ENCODE assay signal across 15 mouse cellular contexts in genomic region chr10:68720887-68721400, GRCm38 (mm10). TPM values are rescaled to one million over a fixed set of nuclear protein-coding genes. Genes with fewer than 3 reads are reported as not detected.
DNase-seq lines count a peak whose midpoint lies in the region; ATAC-seq lines count a peak whose summit lies in the region.
"Had no signal": no experiment of that assay in that cellular context is flagged by ENCODE, and none has a peak within 500 bp of the region (broad histone marks: within the 10 kb centered on the region; RNA-seq: fewer than 3 reads in every experiment).

No protein-coding gene starts in this region.

- DNase-seq in heart, adult 18-20 months, result peak; percentile 39 to 42
- DNase-seq in ZHBTc4 (ENCODE audit: low read depth, low spot score), result peak; percentile 6
- DNase-seq in kidney, postnatal 4 days, result peak; percentile 57 to 65
- no peak for DNase-seq in spleen, adult 12 weeks (ENCODE audit: low spot score)
- DNase-seq in hindbrain, embryonic 14.5 days (ENCODE audit: low spot score), result no peak
- DNase-seq: B cell, adult 2 months; embryo, embryonic 11 days; gastrocnemius, postnatal 14 days; liver, embryonic 13.5 days; thymus, postnatal 14 days had no signal

- H3K4me1 ChIP-seq in heart, embryonic 11.5 days (ENCODE audit: control insufficient read depth, insufficient read depth, low read length), result no peaks in the 10 kb centered on the region; the same call in 1 of the 2 replicates
- peaks cover 15% of the 10 kb centered on the region for H3K4me1 ChIP-seq in heart, embryonic 12.5 days (replicated peaks)
- H3K4me1 ChIP-seq in hindbrain, embryonic 14.5 days (replicated peaks; ENCODE audit: control insufficient read depth, insufficient read depth, low read length), result peaks cover 12% of the 10 kb centered on the region

- no peak for ATAC-seq in heart, embryonic 11.5 days (replicated peaks; ENCODE audit: insufficient number of reproducible peaks, low FRiP score, low TSS enrichment)
- ATAC-seq in heart, embryonic 12.5 days (ENCODE audit: insufficient number of reproducible peaks, low FRiP score), result peak; percentile 57
- ATAC-seq in cerebellum, adult (ENCODE audit: insufficient number of reproducible peaks, low FRiP score, low TSS enrichment), result no peak
- ATAC-seq in hindbrain, embryonic 14.5 days (ENCODE audit: low FRiP score), result no peak

- no peak overlapping the region for H3K27ac ChIP-seq in heart, embryonic 11.5 days (ENCODE audit: low read depth, low read length)
- H3K27ac ChIP-seq in heart, embryonic 12.5 days (ENCODE audit: poor library complexity, severe bottlenecking), result no peak overlapping the region
- no peak overlapping the region for H3K27ac ChIP-seq in hindbrain, embryonic 14.5 days
- H3K27ac ChIP-seq: forebrain, embryonic 10.5 days; liver, embryonic 13.5 days; midbrain, embryonic 12.5 days had no signal

- no peaks in the 10 kb centered on the region for H3K36me3 ChIP-seq in heart, embryonic 11.5 days (ENCODE audit: control insufficient read depth, insufficient read depth, low read length)
- H3K36me3 ChIP-seq in heart, embryonic 12.5 days, result no peaks in the 10 kb centered on the region
- H3K36me3 ChIP-seq in hindbrain, embryonic 14.5 days (replicated peaks; ENCODE audit: control insufficient read depth, insufficient read depth), result no peaks in the 10 kb centered on the region
- H3K36me3 ChIP-seq: forebrain, embryonic 10.5 days; liver, embryonic 13.5 days; midbrain, embryonic 12.5 days had no signal

- H3K4me3 ChIP-seq in heart, embryonic 11.5 days (ENCODE audit: low read depth, low read length), result no peak overlapping the region
- H3K4me3 ChIP-seq in heart, embryonic 12.5 days, result no peak overlapping the region
- H3K4me3 ChIP-seq in hindbrain, embryonic 14.5 days (replicated peaks; ENCODE audit: low read length), result no peak overlapping the region
- H3K4me3 ChIP-seq: forebrain, embryonic 10.5 days; liver, embryonic 13.5 days; midbrain, embryonic 12.5 days had no signal

- no peak overlapping the region for H3K4me2 ChIP-seq in heart, embryonic 11.5 days
- H3K4me2 ChIP-seq in heart, embryonic 12.5 days, result no peak overlapping the region
- no peak overlapping the region for H3K4me2 ChIP-seq in hindbrain, embryonic 14.5 days (replicated peaks)
- H3K4me2 ChIP-seq: liver, embryonic 13.5 days; midbrain, embryonic 12.5 days had no signal

- no peak overlapping the region for H3K9ac ChIP-seq in heart, embryonic 11.5 days (ENCODE audit: low read depth, low read length)
- no peak overlapping the region for H3K9ac ChIP-seq in heart, embryonic 12.5 days
- H3K9ac ChIP-seq in hindbrain, embryonic 14.5 days, result no peak overlapping the region
- H3K9ac ChIP-seq: liver, embryonic 13.5 days; midbrain, embryonic 12.5 days had no signal

- peaks cover 6% of the 10 kb centered on the region; the same call in 1 of the 2 replicates for H3K27me3 ChIP-seq in heart, embryonic 11.5 days (ENCODE audit: control insufficient read depth, insufficient read depth, low read length)
- peaks cover 9% of the 10 kb centered on the region for H3K27me3 ChIP-seq in heart, embryonic 12.5 days (replicated peaks)
- peaks cover 7% of the 10 kb centered on the region; the same call in 1 of the 2 replicates for H3K27me3 ChIP-seq in hindbrain, embryonic 14.5 days (ENCODE audit: control insufficient read depth, insufficient read depth, low read length)

- 32% methylated on average over 5 of the region's 5 CpGs for WGBS in heart, embryonic 11.5 days (ENCODE audit: insufficient replicate concordance)
- WGBS in heart, embryonic 12.5 days, result 18% methylated on average over 5 of the region's 5 CpGs
- WGBS in hindbrain, embryonic 14.5 days, result 70% methylated on average over 5 of the region's 5 CpGs

- no peaks in the 10 kb centered on the region for H3K9me3 ChIP-seq in heart, embryonic 11.5 days (replicated peaks; ENCODE audit: control insufficient read depth, low read length)
- H3K9me3 ChIP-seq in heart, embryonic 12.5 days (replicated peaks), result no peaks in the 10 kb centered on the region
- no peaks in the 10 kb centered on the region for H3K9me3 ChIP-seq in hindbrain, embryonic 14.5 days (ENCODE audit: control insufficient read depth, low read length)
- H3K9me3 ChIP-seq: forebrain, embryonic 10.5 days; liver, embryonic 13.5 days; midbrain, embryonic 12.5 days had no signal

RNA-seq across cellular contexts. Expression of gene Tmem26, which starts 2.5 kb away (rescaled TPM):
- total RNA-seq in heart, adult 18-20 months (2021), result under 1 TPM; 0.27 to 0.41 TPM
- polyA plus RNA-seq in heart, embryonic 11.5 days (2014; fragmentation: Nextera tagmentation; extraction: Ambion mirVana), result 3.9 and 4.3 TPM in 2 replicates
- 6.3 and 6.8 TPM in 2 replicates for polyA plus RNA-seq in heart, embryonic 12.5 days (2016; fragmentation: Nextera tagmentation; extraction: Ambion mirVana)
- 8.4 and 8.6 TPM in 2 replicates for polyA plus RNA-seq in hindbrain, embryonic 14.5 days (2014; fragmentation: Nextera tagmentation; extraction: Ambion mirVana)

Comparison
In these comparisons a context has a peak if more than half of its experiments do, and no peak if none do; other contexts are left out.
1. DNase-seq: peak in heart, adult 18-20 months (2 of 2), ZHBTc4 (single experiment) and kidney, postnatal 4 days (2 of 2); none in spleen, adult 12 weeks (single experiment) and hindbrain, embryonic 14.5 days (single experiment).